Comparison of ENCODE assay signal across 8 mouse cellular contexts in genomic region chr2:32137667-32138266, GRCm38 (mm10). TPM values are rescaled to one million over a fixed set of nuclear protein-coding genes. Genes with fewer than 3 reads are reported as not detected.
DNase-seq lines count a peak whose midpoint lies in the region; ATAC-seq and TF ChIP-seq lines count a peak whose summit lies in the region.

No protein-coding gene starts in this region.

- no peaks in the 10 kb centered on the region for H3K9me3 ChIP-seq in hindbrain, embryonic 10.5 days
- no peaks in the 10 kb centered on the region for H3K9me3 ChIP-seq in lung, postnatal 0 days (ENCODE audit: low read length)

- no peak for TF ChIP-seq CTCF in lung, postnatal 0 days (IDR thresholded peaks at IDR 0.05)

- peak overlapping the region; percentile 75 for H3K9ac ChIP-seq in lung, postnatal 0 days (replicated peaks; ENCODE audit: low read depth)

- H3K27me3 ChIP-seq in hindbrain, embryonic 10.5 days (ENCODE audit: insufficient read depth, poor library complexity, severe bottlenecking) = no peaks in the 10 kb centered on the region
- no peaks in the 10 kb centered on the region for H3K27me3 ChIP-seq in lung, postnatal 0 days (replicated peaks; ENCODE audit: insufficient read depth, low read length)

- H3K4me2 ChIP-seq in lung, postnatal 0 days (replicated peaks; ENCODE audit: low read depth, low read length) = peak overlapping the region; percentile 60

- H3K4me1 ChIP-seq in hindbrain, embryonic 10.5 days (replicated peaks) = peaks cover 29% of the 10 kb centered on the region
- H3K4me1 ChIP-seq in lung, postnatal 0 days (ENCODE audit: insufficient read depth, low read depth, low read length) = no peaks in the 10 kb centered on the region

- WGBS in hindbrain, embryonic 10.5 days = under 1% methylated on average over 40 of the region's 40 CpGs
- WGBS in lung, postnatal 0 days = under 1% methylated on average over 40 of the region's 40 CpGs

- peak; percentile 77 for TF ChIP-seq EP300 in lung, postnatal 0 days (IDR thresholded peaks at IDR 0.05)

- DNase-seq in MN1 (ENCODE audit: low spot score) = peak; percentile 99
- DNase-seq in cerebellum, adult 9-10 months = peak; percentile 99
- peak; percentile 97 for DNase-seq in hindbrain, embryonic 10.5 days (ENCODE audit: low spot score)
- peak; percentile 99 for DNase-seq in layer of hippocampus, adult 9-11 months
- peak; percentile 99 for DNase-seq in lung, postnatal 0 days (ENCODE audit: low spot score)
- peak; percentile 95 for DNase-seq in ovary, postnatal 14 days (ENCODE audit: low spot score)
- peak; percentile 98 for DNase-seq in thymus, postnatal 14 days

- H3K27ac ChIP-seq in hindbrain, embryonic 10.5 days = peak overlapping the region; percentile 89
- peak overlapping the region; percentile 91 for H3K27ac ChIP-seq in lung, postnatal 0 days (ENCODE audit: low read length)

- peak; percentile 90 for ATAC-seq in frontal cortex, adult (ENCODE audit: low TSS enrichment)
- peak; percentile 97 for ATAC-seq in lung, postnatal 0 days

- no peaks in the 10 kb centered on the region for H3K36me3 ChIP-seq in hindbrain, embryonic 10.5 days
- no peaks in the 10 kb centered on the region for H3K36me3 ChIP-seq in lung, postnatal 0 days (ENCODE audit: insufficient read depth, low read length)

- peak overlapping the region; percentile 75 for H3K4me3 ChIP-seq in hindbrain, embryonic 10.5 days
- H3K4me3 ChIP-seq in lung, postnatal 0 days (ENCODE audit: low read depth, low read length) = peak overlapping the region; percentile 55

RNA-seq across cellular contexts. Expression of gene Prrc2b, which starts 13.1 kb away (rescaled TPM):
- 55.6 and 68.9 TPM in 2 replicates for polyA plus RNA-seq in hindbrain, embryonic 10.5 days (2016; fragmentation: Nextera tagmentation; extraction: Ambion mirVana)
- 21.2 and 24.6 TPM in 2 replicates for polyA plus RNA-seq in lung, postnatal 0 days (2015; fragmentation: Nextera tagmentation; extraction: Ambion mirVana)

RNA-seq across cellular contexts. Expression of gene Plpp7, which starts 42.4 kb away (rescaled TPM):
- 7.6 and 7.9 TPM in 2 replicates for polyA plus RNA-seq in hindbrain, embryonic 10.5 days (2016; fragmentation: Nextera tagmentation; extraction: Ambion mirVana)
- 2.4 and 2.5 TPM in 2 replicates for polyA plus RNA-seq in lung, postnatal 0 days (2015; fragmentation: Nextera tagmentation; extraction: Ambion mirVana)

RNA-seq across cellular contexts. Expression of gene Fam78a, which starts 53.1 kb away (rescaled TPM):
- polyA plus RNA-seq in hindbrain, embryonic 10.5 days (2016; fragmentation: Nextera tagmentation; extraction: Ambion mirVana) = 1.5 and 2.2 TPM in 2 replicates
- polyA plus RNA-seq in lung, postnatal 0 days (2015; fragmentation: Nextera tagmentation; extraction: Ambion mirVana) = 2.5 TPM in 2 replicates

Comparison
In these comparisons a context has a peak if more than half of its experiments do, and no peak if none do; other contexts are left out.
1. Peak in every context shown above with its lines: DNase-seq, ATAC-seq, H3K4me3 ChIP-seq and H3K27ac ChIP-seq.